Mouse (Mus musculus) limb, embryonic 11.5 days (tissue): ENCODE measurements around the gene Ric8b. TPM values are rescaled to one million over a fixed set of nuclear protein-coding genes. Genes with fewer than 3 reads are reported as not detected.
A peak's percentile ranks its signal among the peaks of the same experiment; 100 is the strongest.

Experiments
- ATAC-seq: fragments of 200-750 bp; cut with Nextera tagmentation; 2 replicates; pipeline ENCODE4 v1.8.0; 2017; ENCODE audit warnings: low read depth; ENCODE audit not compliant: insufficient number of reproducible peaks, low FRiP score, low TSS enrichment
- DNase-seq: peaks from one replicate; pipeline ENCODE4 v3.0.0-alpha.2; 2015; ENCODE audit warnings: low spot score
- H3K27ac ChIP-seq: fragments of 300-500 bp; sonication (generic); replicated peaks from 2 replicates; pipeline ENCODE4 v1.5.1; 2014; ENCODE audit warnings: low read depth, mild to moderate bottlenecking, low read length
- H3K27me3 ChIP-seq: fragments of 300-500 bp; sonication (generic); 2 replicates; pipeline ENCODE4 v1.6.1; 2014; ENCODE audit warnings: mild to moderate bottlenecking, low read length, mixed read lengths; ENCODE audit not compliant: control insufficient read depth, insufficient read depth
- H3K36me3 ChIP-seq: fragments of 300-500 bp; sonication (generic); 2 replicates; pipeline ENCODE4 v1.6.1; 2014; ENCODE audit warnings: mild to moderate bottlenecking, low read length, moderate library complexity, mixed read lengths; ENCODE audit not compliant: control insufficient read depth, insufficient read depth
- H3K4me1 ChIP-seq: fragments of 300-500 bp; sonication (generic); 2 replicates; pipeline ENCODE4 v1.6.1; 2014; ENCODE audit warnings: low read length, mixed read lengths; ENCODE audit not compliant: control insufficient read depth, insufficient read depth
- H3K4me2 ChIP-seq: fragments of 300-500 bp; sonication (generic); 2 replicates; pipeline ENCODE4 v1.6.1; 2014; ENCODE audit warnings: low read depth, mild to moderate bottlenecking, moderate library complexity; ENCODE audit not compliant: severe bottlenecking
- H3K4me3 ChIP-seq: fragments of 300-500 bp; sonication (generic); 2 replicates; pipeline ENCODE4 v1.5.1; 2014; ENCODE audit warnings: low read depth, low read length
- H3K9ac ChIP-seq: fragments of 300-500 bp; sonication (generic); 2 replicates; pipeline ENCODE4 v1.6.1; 2014; ENCODE audit warnings: mild to moderate bottlenecking, low read length
- H3K9me3 ChIP-seq: fragments of 300-500 bp; sonication (generic); 2 replicates; pipeline ENCODE4 v1.6.1; 2016; ENCODE audit warnings: low read length; ENCODE audit not compliant: control insufficient read depth
- WGBS: fragments of 180-500 bp; shearing (Covaris S2); extraction: QIAGEN DNeasy Blood & Tissue Kit; methylation state at CpG from one replicate; pipeline ENCODE4 v1.1.7; 2014; 5-methylcytosine and 5-hydroxymethylcytosine counted together
- polyA plus RNA-seq: library from polyadenylated mRNA; unstranded; fragments of >200 nt; fragmentation: Nextera tagmentation; extraction: Ambion mirVana; gene quantifications from 2 replicates; pipeline ENCODE4 v1.2.1, GENCODE M21; 2014

Gene Ric8b
- polyA plus RNA-seq, 1 experiment from 2014 or later: 26.0 TPM

GRCm38 (mm10) chr10:85013464-85013863, 96.0 kb downstream of the Ric8b start:
- no peak overlapping the region for H3K9ac ChIP-seq
- no peaks in the 10 kb centered on the region for H3K36me3 ChIP-seq
- H3K27me3 ChIP-seq: no peaks in the 10 kb centered on the region
- no peak overlapping the region for H3K4me2 ChIP-seq
- no peaks in the 10 kb centered on the region for H3K4me1 ChIP-seq
- no peak for ATAC-seq
- H3K4me3 ChIP-seq: no peak overlapping the region
- H3K27ac ChIP-seq: no peak overlapping the region
- no peaks in the 10 kb centered on the region for H3K9me3 ChIP-seq
- peak; percentile 55 for DNase-seq
- 26% methylated on average over 1 of the region's 1 CpGs for WGBS

- WGBS: 89% methylated on average over 8 of the region's 8 CpGs
- Histone ChIP-seq H3K4me1 (no peaks in the 10 kb centered on the region), H3K27ac (no peak overlapping the region), H3K4me3 (no peak overlapping the region), H3K9ac (no peak overlapping the region), H3K4me2 (no peak overlapping the region), H3K36me3 (no peaks in the 10 kb centered on the region), H3K27me3 (no peaks in the 10 kb centered on the region), H3K9me3 (no peaks in the 10 kb centered on the region)
- ATAC-seq (no peak), DNase-seq (no peak)
Measured at GRCm38 (mm10) chr10:85013924-85014428, 96.6 kb downstream of the Ric8b start.

DNA sequence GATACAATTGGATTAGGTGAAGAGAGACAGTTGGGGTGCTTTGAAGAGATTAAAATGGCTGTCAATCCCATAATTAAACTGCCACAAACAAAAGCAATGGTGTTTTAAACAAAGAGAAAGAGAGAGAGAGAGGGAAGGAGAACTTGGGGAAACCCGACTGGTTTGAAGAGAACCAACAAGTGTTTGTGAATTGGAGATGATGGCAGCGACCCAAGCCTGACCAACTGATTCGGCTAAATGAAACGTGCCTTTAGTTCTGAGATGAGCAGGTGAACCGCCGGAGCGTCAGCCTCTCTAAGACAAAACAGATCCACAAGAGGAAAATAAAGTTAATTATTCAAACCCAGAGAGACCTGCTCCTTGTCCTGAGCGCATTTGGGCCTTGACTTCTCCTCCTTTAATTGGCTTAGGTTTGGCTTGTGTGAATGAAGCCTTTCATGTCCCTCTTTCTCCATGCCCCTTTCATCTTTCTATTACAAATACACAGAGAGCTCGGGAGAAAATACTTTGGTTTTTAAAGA, 97.1 kb downstream of the Ric8b start:
- H3K36me3 ChIP-seq: no peaks in the 10 kb centered on the region
- H3K4me1 ChIP-seq: no peaks in the 10 kb centered on the region
- ATAC-seq (no peak), DNase-seq (no peak)
- H3K4me2 ChIP-seq: no peak overlapping the region
- WGBS: 83% methylated on average over 9 of the region's 9 CpGs
- no peaks in the 10 kb centered on the region for H3K27me3 ChIP-seq
- no peak overlapping the region for H3K27ac ChIP-seq
- H3K4me3 ChIP-seq: no peak overlapping the region
- no peak overlapping the region for H3K9ac ChIP-seq
- no peaks in the 10 kb centered on the region for H3K9me3 ChIP-seq

DNA sequence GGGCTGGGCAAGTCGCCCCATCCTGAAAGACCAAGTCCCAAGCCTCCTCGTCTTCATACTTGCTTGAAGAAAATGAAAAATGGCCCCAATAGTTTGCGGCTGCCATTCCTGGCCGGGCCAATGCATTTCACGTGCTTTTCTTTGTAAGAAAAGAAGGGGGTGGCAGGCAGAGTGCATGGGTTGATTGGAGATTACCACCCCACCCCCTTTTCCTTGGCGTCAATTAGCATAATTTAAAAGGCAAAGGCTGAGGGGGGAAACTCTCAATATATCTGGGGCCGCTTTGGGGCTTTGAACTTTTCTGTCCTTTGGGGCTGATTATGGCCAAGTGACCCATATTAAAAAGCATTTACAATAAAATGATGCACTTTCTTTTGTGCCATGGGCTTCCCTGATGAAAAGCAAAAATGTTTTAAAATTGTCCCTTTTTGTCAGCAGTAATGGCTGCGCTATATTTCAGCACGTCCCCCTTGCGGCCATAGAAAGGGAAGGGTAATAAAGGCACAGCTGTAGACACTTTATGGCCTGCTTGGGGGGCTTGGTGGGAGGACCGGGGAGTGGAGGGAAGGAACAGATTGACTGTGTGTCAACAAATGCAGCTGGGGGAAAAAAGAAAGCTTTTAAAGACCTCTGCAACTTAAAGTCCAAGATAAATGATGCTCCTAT, 105.4 kb downstream of the Ric8b start:
- DNase-seq (peak; percentile 58), ATAC-seq (peak; percentile 75; the same call in 1 of the 2 replicates)
- Histone ChIP-seq H3K27me3 (no peaks in the 10 kb centered on the region), H3K36me3 (no peaks in the 10 kb centered on the region; the same call in 1 of the 2 replicates), H3K4me3 (no peak overlapping the region), H3K27ac (no peak overlapping the region; the same call in 1 of the 2 replicates), H3K4me1 (peaks cover 2% of the 10 kb centered on the region; the same call in 1 of the 2 replicates), H3K9me3 (no peaks in the 10 kb centered on the region), H3K9ac (no peak overlapping the region), H3K4me2 (no peak overlapping the region)
- WGBS: 20% methylated on average over 11 of the region's 11 CpGs

GRCm38 (mm10) chr10:85023313-85023666, 105.9 kb downstream of the Ric8b start:
- H3K4me3 ChIP-seq: no peak overlapping the region
- H3K36me3 ChIP-seq: no peaks in the 10 kb centered on the region; the same call in 1 of the 2 replicates
- peaks cover 2% of the 10 kb centered on the region; the same call in 1 of the 2 replicates for H3K4me1 ChIP-seq
- H3K4me2 ChIP-seq: no peak overlapping the region
- ATAC-seq: 0 out of 2 replicates have a peak, but pooled peaks have one; percentile 37
- peak; percentile 31 for DNase-seq
- H3K9ac ChIP-seq: no peak overlapping the region
- WGBS: 31% methylated on average over 6 of the region's 6 CpGs
- H3K27ac ChIP-seq: peak overlapping the region; percentile 49; the same call in 1 of the 2 replicates
- no peaks in the 10 kb centered on the region for H3K27me3 ChIP-seq
- H3K9me3 ChIP-seq: no peaks in the 10 kb centered on the region

- H3K4me2 ChIP-seq: no peak overlapping the region
- H3K27ac ChIP-seq: no peak overlapping the region
- no peak overlapping the region for H3K9ac ChIP-seq
- no peak overlapping the region for H3K4me3 ChIP-seq
- H3K9me3 ChIP-seq: no peaks in the 10 kb centered on the region
- WGBS: 90% methylated on average over 11 of the region's 11 CpGs
- peaks cover 2% of the 10 kb centered on the region; the same call in 1 of the 2 replicates for H3K4me1 ChIP-seq
- H3K27me3 ChIP-seq: no peaks in the 10 kb centered on the region
- ATAC-seq: peak; percentile 86
- no peaks in the 10 kb centered on the region for H3K36me3 ChIP-seq
- DNase-seq: no peak
Measured at GRCm38 (mm10) chr10:85025799-85026424, 108.5 kb downstream of the Ric8b start.

DNA sequence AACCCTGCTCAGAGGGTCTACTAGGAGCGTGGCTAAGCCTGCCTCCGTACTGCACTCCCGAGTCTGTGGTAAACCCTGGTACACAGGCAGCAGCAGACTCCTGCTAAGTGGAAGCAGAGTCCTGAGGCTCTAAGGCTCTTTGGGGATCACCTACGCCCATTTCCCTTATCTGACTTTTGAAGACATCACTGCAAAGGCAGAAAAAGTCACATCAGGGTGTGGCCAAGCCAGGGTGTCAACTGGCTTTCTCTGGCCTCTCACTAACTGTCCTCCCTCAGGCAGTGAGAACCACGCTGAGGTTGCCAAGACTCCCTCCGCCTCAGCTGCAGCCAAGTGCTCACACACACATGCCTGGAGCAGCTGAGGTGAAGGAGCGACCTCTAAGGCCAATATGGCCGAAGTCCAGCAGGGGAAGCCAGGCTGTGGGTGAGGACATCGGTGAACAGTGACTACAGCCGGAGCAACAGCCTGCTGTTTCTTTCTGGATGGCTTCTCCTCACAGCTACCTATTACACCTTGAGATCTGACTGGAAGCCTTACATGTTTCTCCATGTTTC, 110.3 kb downstream of the Ric8b start:
- no peak overlapping the region for H3K4me2 ChIP-seq
- no peaks in the 10 kb centered on the region for H3K27me3 ChIP-seq
- no peaks in the 10 kb centered on the region for H3K36me3 ChIP-seq
- H3K27ac ChIP-seq: no peak overlapping the region
- H3K9ac ChIP-seq: no peak overlapping the region
- WGBS: 71% methylated on average over 10 of the region's 10 CpGs
- H3K4me1 ChIP-seq: peaks cover 2% of the 10 kb centered on the region; the same call in 1 of the 2 replicates
- no peak overlapping the region for H3K4me3 ChIP-seq
- no peak for DNase-seq
- H3K9me3 ChIP-seq: no peaks in the 10 kb centered on the region
- ATAC-seq: no peak

- 21% methylated on average over 8 of the region's 8 CpGs for WGBS
- Histone ChIP-seq H3K4me2 (no peak overlapping the region), H3K27ac (no peak overlapping the region), H3K36me3 (no peaks in the 10 kb centered on the region), H3K9ac (no peak overlapping the region), H3K27me3 (no peaks in the 10 kb centered on the region), H3K4me1 (peaks cover 5% of the 10 kb centered on the region; the same call in 1 of the 2 replicates), H3K4me3 (no peak overlapping the region), H3K9me3 (no peaks in the 10 kb centered on the region)
- DNase-seq (no peak), ATAC-seq (no peak)
Measured at GRCm38 (mm10) chr10:85035131-85035725, 117.8 kb downstream of the Ric8b start.
